Mouse (Mus musculus): ENCODE results near the gene Smim6. TPM values are rescaled to one million over a fixed set of nuclear protein-coding genes. Genes with fewer than 3 reads are reported as not detected.

Smim6 gene
- total and polyA plus RNA-seq, 3 experiments, result 1.2 to 3.8 TPM; not detected in 1

DNA sequence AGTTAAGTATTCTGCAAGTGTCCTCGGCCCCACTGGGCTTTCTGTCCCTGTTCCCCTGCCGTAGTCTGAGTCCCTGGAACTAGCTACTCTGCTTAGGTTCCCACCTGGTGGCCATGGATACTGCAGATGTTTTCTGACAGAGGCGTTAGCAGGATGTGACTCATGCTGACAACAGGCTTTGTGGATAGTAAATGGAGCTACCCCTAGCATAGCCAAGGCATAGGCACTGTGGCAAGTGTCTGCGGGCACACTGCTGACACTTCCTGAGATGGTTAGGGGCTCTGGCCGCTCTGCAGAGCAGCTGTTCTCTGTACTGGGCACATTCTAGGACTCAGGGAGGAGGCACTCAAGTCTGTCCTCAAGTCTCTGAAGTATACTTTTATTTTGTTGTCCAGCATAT, 42.9 kb downstream of the Smim6 start:
- DNase-seq (ENCODE audit: low read depth, low spot score), result no peak
- Histone ChIP-seq H3K27ac (ENCODE audit: control insufficient read depth, low read depth, low read length) (no peak overlapping the region), H3K4me3 (ENCODE audit: control insufficient read depth in 1 of 2, insufficient read depth in 1 of 2, low read depth in 2 of 2, low read length in 2 of 2) (no peak overlapping the region), H3K36me3 (ENCODE audit: control insufficient read depth in 1 of 2, insufficient read depth in 2 of 2, low read length in 2 of 2) (peaks cover 0 to 11% of the 10 kb centered on the region in 2 experiments; a peak in 2 of 4 replicates), H3K79me2 (ENCODE audit: control insufficient read depth, insufficient read depth, low read length, poor library complexity) (no peaks in the 10 kb centered on the region), H3K9ac (ENCODE audit: control insufficient read depth, low read depth, low read length, poor library complexity, severe bottlenecking) (no peak overlapping the region), H3K9me3 (replicated peaks; ENCODE audit: insufficient read depth, low read length) (no peaks in the 10 kb centered on the region), H3K27me3 (ENCODE audit: control insufficient read depth in 1 of 2, insufficient read depth in 2 of 2, low read length in 2 of 2) (no peaks in the 10 kb centered on the region), H3K4me1 (ENCODE audit: control insufficient read depth in 1 of 2, insufficient read depth in 2 of 2, low read length in 2 of 2) (no peaks in the 10 kb centered on the region)
- TF ChIP-seq JUND (IDR thresholded peaks at IDR 0.05; ENCODE audit: low read depth, low read length) (no peak), MAFK (IDR thresholded peaks at IDR 0.05; ENCODE audit: borderline replicate concordance, low read depth, low read length) (no peak), CHD1 (IDR thresholded peaks at IDR 0.05; ENCODE audit: low read depth, low read length) (no peak), RAD21 (IDR thresholded peaks at IDR 0.05; ENCODE audit: low read depth, low read length) (no peak), CHD2 (IDR thresholded peaks at IDR 0.05; ENCODE audit: low read length) (no peak), KAT2A (conservative IDR thresholded peaks at IDR 0.05; ENCODE audit: low read depth, low read length) (no peak), SIN3A (IDR thresholded peaks at IDR 0.05; ENCODE audit: low read length) (no peak)

DNA sequence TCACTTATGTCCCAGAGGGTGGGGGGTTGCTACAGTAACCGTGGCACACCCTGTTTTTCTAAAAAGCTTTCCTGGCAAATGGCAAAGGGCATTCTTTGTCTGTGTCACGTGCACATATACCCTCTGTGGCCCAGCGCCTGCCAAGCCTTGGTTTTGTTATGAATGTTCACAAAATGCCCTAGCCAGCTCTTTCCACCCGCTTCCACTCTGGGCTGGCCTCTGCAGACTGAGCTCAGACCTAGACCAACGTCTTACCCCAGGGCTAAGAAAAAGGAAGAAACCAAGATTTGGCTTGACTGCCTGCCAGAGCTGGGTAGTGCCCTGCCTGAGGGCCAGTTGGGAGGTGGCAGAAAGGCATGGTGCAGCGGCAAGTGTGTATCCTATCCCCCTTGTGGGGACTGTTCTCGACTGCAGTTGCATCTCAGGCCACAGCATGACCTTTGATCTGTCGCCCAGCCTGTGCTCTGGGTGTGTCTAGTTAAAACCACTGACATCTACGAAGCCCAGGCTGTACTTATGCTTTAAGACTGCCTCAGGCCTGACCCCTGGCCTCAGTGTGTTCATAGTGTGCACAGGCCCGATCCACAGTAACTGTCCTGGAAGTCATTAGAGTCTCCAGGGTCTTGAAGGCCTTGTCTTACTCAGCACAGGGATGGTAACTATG, 43.5 kb downstream of the Smim6 start:
- Histone ChIP-seq H3K4me1 (ENCODE audit: control insufficient read depth in 1 of 2, insufficient read depth in 2 of 2, low read length in 2 of 2) (no peaks in the 10 kb centered on the region), H3K9me3 (replicated peaks; ENCODE audit: insufficient read depth, low read length) (no peaks in the 10 kb centered on the region), H3K9ac (ENCODE audit: control insufficient read depth, low read depth, low read length, poor library complexity, severe bottlenecking) (no peak overlapping the region), H3K27ac (ENCODE audit: control insufficient read depth, low read depth, low read length) (no peak overlapping the region), H3K27me3 (ENCODE audit: control insufficient read depth in 1 of 2, insufficient read depth in 2 of 2, low read length in 2 of 2) (no peaks in the 10 kb centered on the region), H3K79me2 (ENCODE audit: control insufficient read depth, insufficient read depth, low read length, poor library complexity) (no peaks in the 10 kb centered on the region), H3K4me3 (ENCODE audit: control insufficient read depth in 1 of 2, insufficient read depth in 1 of 2, low read depth in 2 of 2, low read length in 2 of 2) (no peak overlapping the region), H3K36me3 (ENCODE audit: control insufficient read depth in 1 of 2, insufficient read depth in 2 of 2, low read length in 2 of 2) (peaks cover 0 to 11% of the 10 kb centered on the region in 2 experiments; a peak in 2 of 4 replicates)
- DNase-seq (ENCODE audit: low read depth, low spot score), result no peak
- TF ChIP-seq CHD1 (IDR thresholded peaks at IDR 0.05; ENCODE audit: low read depth, low read length) (no peak), MEF2A (IDR thresholded peaks at IDR 0.05; ENCODE audit: extremely low read depth, insufficient replicate concordance, low read depth, low read length, poor library complexity, severe bottlenecking) (no peak), MAFK (IDR thresholded peaks at IDR 0.05; ENCODE audit: borderline replicate concordance, low read depth, low read length) (no peak), NRF1 (IDR thresholded peaks at IDR 0.05; ENCODE audit: insufficient read depth, low read depth, low read length, poor library complexity, severe bottlenecking) (no peak)

DNA sequence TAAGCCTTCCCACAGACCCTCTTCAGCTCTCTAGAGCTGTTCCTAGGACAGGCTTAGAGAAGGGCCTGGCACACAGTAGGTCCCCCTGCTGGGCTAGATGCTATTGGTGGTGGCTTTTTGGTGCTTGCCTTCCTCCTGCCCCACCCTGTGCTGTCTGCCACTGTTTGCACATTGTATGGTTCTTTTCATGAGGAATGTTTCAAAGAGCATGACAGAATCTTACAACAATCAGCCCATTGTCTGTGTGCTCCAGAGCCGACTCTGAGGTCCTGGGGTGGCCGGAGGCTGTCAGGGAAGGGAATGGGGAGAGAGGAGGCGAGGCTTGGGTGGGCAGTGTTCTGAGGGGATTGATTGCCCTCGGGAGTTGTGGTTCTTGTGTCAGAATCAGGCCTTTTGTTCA, 44.6 kb downstream of the Smim6 start:
- H3K27me3 ChIP-seq (ENCODE audit: control insufficient read depth in 1 of 2, insufficient read depth in 2 of 2, low read length in 2 of 2), result no peaks in the 10 kb centered on the region
- H3K4me1 ChIP-seq (ENCODE audit: control insufficient read depth in 1 of 2, insufficient read depth in 2 of 2, low read length in 2 of 2), result no peaks in the 10 kb centered on the region
- H3K36me3 ChIP-seq (ENCODE audit: control insufficient read depth in 1 of 2, insufficient read depth in 2 of 2, low read length in 2 of 2), result peaks cover 0 to 11% of the 10 kb centered on the region in 2 experiments; a peak in 2 of 4 replicates
- H3K9me3 ChIP-seq (replicated peaks; ENCODE audit: insufficient read depth, low read length), result no peaks in the 10 kb centered on the region
- DNase-seq (ENCODE audit: low read depth, low spot score), result no peak
- peak; percentile 74 for TF ChIP-seq ZKSCAN1 (IDR thresholded peaks at IDR 0.05; ENCODE audit: low read depth, low read length)
- no peak for TF ChIP-seq HCFC1 (IDR thresholded peaks at IDR 0.05; ENCODE audit: low read depth, low read length)
- H3K27ac ChIP-seq (ENCODE audit: control insufficient read depth, low read depth, low read length), result no peak overlapping the region
- no peak overlapping the region for H3K4me3 ChIP-seq (ENCODE audit: control insufficient read depth in 1 of 2, insufficient read depth in 1 of 2, low read depth in 2 of 2, low read length in 2 of 2)
- no peaks in the 10 kb centered on the region for H3K79me2 ChIP-seq (ENCODE audit: control insufficient read depth, insufficient read depth, low read length, poor library complexity)
- H3K9ac ChIP-seq (ENCODE audit: control insufficient read depth, low read depth, low read length, poor library complexity, severe bottlenecking), result no peak overlapping the region

All from MEL (cell line).